Mouse (Mus musculus) left cerebral cortex, postnatal 10 days (tissue): ENCODE results near the gene Prpf40b. TPM values are rescaled to one million over a fixed set of nuclear protein-coding genes. Genes with fewer than 3 reads are reported as not detected.
"Not testable (repeated sequence)": the region's sequence is repeated elsewhere in the genome, so short reads cannot be mapped to it uniquely, and the experiment has no call there.

Source experiments
- DNase-seq, 2 experiments: peaks; one replicate each; pipeline ENCODE4 v3.0.0; 2021 to 2022; ENCODE audit warnings: low spot score in 2 of 2, mixed read lengths in 1 of 2; ENCODE audit errors: extremely low spot score in 1 of 2
- intact Hi-C: fragments of 180-260 bp; cut with DNase I; formaldehyde crosslinking; loops from one replicate; pipeline ENCODE4 v1.15.1; 2025
- total RNA-seq, 2 experiments: library from RNA; stranded (reverse); gene quantifications; 2 replicates each; pipeline ENCODE4 v1.2.3; 2021

Gene Prpf40b
- total RNA-seq = 100 to 1,000 TPM; 101 to 105 TPM

DNA sequence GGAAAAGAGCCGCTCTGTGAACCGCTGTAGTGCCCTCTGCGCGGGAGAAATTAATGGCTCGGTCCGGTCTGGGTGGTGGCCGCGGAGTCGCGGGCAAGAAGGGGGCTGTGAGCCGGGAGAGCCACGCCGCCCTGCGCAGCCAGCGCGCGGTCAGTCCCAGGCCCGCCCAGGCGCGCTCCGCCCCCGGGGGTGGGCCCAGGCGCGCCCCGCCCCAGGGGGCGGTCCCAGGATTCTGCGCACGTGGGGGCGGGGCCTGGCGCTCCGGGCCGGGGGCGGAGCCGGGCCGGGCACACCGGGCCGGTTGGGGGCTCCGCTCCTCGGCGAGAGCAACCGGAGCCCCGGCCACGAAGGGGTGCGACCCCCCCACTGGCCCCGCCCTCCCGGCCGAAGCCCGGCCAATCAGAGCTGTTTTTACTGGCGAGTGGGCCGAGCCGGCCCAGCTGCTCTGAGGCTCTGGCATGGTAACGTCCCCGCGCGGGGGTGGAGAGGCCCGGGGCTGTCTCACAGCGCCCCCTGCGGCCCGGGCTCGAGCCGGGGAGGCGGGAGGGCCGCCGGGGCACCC is at the start of gene Prpf40b:
Gene Prpf40b, plus strand, starts transcription at position 275 of the 562 bp plus-strand sequence.
- intact Hi-C loops = no loop called here
- DNase-seq = peak; percentile 93 to 97

DNA sequence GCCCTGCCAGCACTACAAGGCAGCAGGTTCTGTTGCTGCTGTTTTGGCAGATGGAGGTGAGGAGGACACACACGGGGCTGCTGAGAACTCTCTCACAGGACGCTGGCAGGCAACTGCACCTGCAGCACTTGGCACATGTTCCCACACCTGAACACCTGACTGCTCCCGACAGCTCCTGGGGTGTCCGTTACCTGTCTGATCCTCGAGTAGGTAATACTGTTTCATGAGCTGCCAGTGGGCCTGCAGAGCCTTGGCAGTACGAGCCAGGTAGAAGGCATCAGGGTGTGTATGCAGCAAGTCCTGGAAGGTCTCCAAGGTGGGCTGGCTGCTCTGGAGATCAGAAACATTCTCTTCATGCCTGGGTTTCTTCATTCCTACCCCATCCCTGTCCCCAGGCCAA is 48.2 kb upstream of the Prpf40b start:
- DNase-seq, intact Hi-C loops: not testable (repeated sequence)

DNA sequence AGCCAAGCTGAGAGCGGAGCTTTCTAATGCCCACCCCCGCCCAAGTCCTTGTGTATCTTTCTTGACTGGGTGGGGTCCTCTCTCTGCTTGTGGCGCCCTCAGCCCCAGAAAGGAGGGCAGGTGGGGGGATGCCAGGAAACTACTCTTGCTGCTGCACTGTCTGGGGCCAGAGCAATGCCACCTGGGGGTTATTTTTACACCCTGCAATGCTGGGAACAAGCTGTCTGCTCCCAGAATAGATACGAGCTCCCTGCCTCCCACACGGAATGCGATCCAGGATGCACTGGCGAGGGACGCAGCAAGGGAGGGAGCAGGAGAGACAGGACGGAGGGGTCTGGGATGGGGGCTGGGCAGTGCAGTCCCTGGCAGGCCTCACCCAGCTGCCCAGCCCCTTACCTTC is 45.9 kb upstream of the Prpf40b start:
- intact Hi-C loops = no loop called here
- peak; percentile 67 to 71 for DNase-seq

- intact Hi-C loops = no loop called here
- DNase-seq = no peak
Observed at GRCm38 (mm10) chr15:99249938-99250337, 44.9 kb upstream of the Prpf40b start.

DNA sequence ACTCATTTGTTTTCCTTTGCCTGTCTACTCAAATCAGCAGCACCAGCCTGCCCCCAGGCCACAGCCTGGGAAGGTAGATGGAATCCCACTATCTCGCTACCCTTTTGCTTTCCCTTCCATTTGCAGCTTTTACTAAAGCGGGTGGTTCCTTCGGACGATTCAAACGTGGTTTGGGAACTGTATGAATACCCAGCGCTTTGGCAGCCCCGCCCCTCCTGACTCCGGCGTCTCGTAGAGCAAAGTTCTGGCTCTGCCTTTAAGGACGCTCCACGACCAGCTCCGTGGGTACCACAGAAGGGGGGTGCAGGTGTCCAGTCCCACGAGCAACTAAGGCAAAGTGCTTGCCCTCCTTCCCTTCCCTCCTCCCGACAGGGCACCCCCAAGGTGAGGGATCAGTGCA is 43.8 kb upstream of the Prpf40b start:
- DNase-seq, intact Hi-C loops: not testable (repeated sequence)

DNA sequence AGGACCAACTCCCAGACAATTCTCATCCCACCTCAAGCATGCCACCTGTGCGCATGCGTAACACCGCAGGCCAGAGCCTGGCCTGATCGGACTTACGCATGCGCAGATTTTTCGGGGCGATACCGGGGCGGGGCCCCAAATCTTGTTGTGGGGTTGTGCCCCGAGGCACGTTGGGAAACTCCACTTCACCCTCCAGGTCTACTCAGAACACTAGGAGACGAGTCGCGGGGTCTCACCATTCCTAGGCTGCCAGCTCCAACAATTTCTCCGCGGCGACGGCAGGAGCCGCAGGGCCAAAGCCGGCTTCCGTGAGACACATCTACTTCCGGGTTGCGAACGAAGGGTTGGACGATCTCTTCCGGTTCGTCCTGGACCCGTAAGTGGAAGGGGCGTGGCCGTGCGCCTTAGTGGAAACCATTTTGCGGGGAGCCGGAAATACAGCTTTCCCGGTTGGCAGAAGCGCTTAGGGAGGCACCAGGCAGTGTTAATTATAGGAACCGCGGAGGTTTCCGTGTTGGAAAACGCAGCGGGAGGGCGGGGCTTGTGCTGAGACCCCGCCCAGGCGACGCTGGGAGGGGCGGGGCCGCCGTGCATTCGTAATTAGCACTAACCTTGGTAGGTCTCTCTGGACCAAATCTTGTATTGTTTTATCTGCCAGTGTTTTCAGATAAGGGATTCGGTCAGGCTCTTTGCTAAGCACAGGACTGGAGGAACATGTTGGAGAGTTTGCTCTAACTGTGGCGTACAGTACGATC is 43.1 kb upstream of the Prpf40b start, which contains the start of gene Mcrs1:
Gene Mcrs1, minus strand, starts transcription at position 336 of the 755 bp plus-strand sequence.
- peak; percentile 98 for DNase-seq
- intact Hi-C loops = no loop called here

DNA sequence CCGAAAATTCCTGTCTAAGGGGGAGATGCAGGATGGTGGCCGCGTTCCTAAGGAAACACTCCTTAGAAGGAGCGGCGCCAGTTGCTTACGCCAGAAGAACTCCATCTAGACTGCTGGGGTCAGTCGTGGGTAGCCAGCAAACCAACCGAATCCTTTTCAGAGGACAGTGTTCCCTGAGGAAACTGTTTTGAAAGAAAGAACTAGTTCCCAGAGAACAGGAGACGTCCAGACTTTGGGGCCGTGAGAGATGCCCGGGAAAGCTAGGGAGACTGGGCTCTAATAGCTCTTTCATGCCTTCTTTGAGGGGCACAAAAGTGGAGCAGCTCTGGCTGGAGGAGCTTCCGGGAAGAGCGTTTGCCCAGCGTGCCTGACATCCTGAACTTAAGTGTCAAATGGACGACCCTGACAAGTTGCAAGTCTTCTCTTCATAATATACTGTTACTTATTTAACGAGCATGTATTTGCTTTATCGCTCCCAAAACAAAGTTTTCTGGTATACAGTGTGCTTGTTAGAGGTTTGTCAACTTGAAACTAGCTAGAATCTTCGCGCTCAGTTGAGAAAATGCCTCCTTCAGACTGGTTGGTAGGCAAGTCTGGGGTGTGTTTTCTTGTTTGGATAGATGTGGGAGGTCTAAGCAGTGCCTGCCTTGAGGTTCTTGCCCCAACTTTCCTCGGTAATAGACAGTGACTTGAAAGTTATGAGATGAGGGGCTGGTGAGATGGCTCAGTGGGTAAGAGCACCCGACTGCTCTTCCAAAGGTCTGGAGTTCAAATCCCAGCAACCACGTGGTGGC is 42.3 kb upstream of the Prpf40b start:
- intact Hi-C loops = no loop called here
- peak in 1 of 2 experiments; percentile 80 for DNase-seq

- intact Hi-C loops, DNase-seq: not testable (repeated sequence)
Observed at GRCm38 (mm10) chr15:99253175-99253479, 41.8 kb upstream of the Prpf40b start.

DNA sequence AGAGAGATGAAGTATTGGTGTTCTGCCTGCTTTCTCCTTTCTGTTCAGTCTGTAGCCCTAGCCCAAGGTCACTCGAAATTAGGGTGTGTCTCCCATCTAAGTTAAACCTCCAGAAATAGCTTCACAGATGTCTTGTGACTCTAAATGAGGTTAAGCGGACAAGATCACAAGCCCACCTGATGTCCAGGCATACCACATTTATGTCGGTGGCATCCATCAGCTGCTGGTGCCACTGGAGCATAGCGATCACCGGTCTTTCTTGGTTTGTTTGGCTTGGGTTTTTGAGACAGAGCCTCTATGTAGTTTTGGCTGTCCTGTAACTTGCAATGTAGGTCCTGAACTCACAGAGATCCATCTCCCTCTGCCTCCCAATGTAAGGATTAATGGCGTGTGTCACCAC is 41.1 kb upstream of the Prpf40b start:
- no peak for DNase-seq
- intact Hi-C loops = no loop called here

- no peak for DNase-seq
- intact Hi-C loops = no loop called here
Observed at GRCm38 (mm10) chr15:99254477-99255005, 40.3 kb upstream of the Prpf40b start.

DNA sequence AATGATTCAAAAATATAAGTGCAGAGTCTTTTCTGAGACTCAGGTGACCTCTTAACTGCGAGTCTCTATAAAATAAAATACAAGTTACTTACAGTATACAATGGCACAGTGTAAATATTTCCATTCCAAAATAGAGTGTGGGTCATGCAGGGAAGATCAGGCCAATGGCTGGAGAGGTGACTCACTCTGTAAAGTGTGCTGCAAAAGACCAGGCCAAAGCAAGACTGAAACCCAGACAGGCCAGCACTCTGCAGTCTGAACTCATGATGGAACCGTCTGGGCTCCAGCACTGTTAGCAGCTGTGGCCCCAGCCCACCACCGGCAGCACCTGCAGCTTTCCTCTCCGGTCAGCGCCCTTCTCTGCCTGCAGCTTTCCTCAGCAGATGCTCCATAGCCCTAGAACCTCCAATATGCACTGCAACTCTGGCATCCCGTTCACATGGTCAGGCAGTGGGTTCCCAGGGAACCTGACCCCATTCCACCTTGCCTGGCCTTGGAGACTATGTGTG is 39.6 kb upstream of the Prpf40b start:
- intact Hi-C loops = no loop called here

GRCm38 (mm10) chr15:99259167-99259729 is 35.6 kb upstream of the Prpf40b start:
- intact Hi-C loops = no loop called here

More for the DNA sequence above, 39.6 kb upstream of the Prpf40b start:
- no peak for DNase-seq

DNA sequence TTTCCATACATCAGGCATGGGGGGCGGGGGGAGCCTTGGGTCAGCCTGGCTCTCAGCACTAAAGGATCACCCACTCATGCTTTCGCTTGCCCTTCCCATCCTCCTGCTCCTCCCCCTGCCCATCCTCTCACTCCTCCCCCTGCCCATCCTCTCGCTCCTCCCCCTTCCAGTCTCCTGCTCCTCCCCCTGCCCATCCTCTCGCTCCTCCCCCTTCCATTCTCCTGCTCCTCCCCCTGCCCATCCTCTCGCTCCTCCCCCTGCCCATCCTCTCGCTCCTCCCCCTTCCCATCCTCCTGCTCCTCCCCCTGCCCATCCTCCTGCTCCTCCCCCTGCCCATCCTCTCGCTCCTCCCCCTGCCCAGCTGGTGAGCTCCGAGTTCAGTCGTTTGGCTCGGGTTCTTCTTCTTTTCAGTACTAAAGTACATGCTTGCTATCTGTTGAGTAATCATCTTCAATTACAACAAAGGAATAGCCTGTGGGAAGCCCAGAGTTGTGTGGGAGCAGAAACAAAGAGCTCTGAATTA is 35.1 kb upstream of the Prpf40b start:
- DNase-seq = peak; percentile 46 to 80
- intact Hi-C loops = no loop called here

More at GRCm38 (mm10) chr15:99259167-99259729, 35.6 kb upstream of the Prpf40b start:
- DNase-seq = no peak

DNA sequence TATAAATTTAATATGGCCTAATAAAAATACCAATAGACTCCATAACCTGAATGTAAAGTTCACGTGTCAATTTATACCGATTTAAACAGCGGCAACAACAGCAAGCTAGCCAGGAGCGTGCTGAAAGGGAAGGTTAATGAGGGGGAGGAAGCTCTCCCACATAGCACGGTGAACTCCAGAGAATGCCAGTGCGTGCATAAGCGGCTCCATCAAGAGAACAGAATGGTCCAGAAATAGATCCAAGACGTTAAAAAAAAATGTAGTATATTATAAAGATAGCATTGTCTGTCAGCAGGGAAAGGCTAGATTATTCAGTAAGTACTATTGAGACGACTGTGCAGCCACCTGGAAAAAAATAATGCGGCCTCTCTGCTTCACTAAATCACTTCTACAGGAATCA is 32.2 kb upstream of the Prpf40b start:
- intact Hi-C loops = no loop called here
- DNase-seq = no peak

DNA sequence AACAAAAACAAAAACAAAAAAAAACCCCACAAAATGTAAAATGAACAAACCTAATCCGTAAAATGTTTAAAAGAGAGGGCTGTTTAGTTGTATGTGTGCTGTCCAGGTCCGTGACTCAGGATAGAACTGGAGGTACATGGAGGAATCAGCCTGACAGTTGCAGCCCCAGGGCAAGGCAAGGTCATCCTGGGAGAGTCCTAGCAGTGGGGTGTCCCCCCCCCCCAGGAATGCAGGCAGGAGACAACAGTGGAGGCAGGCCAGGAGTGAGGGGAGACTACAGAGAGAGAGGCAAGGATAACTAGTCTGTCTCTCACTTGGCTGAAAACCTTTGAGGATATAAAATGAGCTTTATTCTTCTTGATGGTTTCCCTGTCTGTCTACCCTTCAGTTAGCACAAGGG is 30.5 kb upstream of the Prpf40b start:
- DNase-seq = no peak
- intact Hi-C loops = no loop called here

DNA sequence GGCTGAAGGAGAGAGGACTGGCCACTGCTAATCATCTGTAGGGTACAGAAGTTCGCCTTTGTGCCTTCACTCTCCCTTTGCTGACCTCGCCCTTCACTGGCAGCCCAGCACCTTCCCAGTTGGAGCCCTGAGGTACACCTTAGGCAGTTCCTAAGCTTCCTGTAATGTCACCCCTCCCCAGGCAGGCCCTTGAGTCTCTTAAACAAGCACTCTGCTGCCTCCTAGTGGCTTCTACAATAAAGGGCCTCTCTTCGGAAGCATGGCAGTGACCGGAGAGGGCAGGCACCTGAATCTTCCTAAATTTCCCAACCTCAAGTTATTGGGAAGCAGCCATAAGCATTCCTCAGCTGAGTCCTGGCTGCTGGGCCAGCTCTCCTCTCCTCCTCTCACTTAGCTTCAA is 29.2 kb upstream of the Prpf40b start:
- peak; percentile 67 to 78 for DNase-seq
- intact Hi-C loops = no loop called here

GRCm38 (mm10) chr15:99276095-99276494 is 18.8 kb upstream of the Prpf40b start:
- intact Hi-C loops = no loop called here
- no peak for DNase-seq

DNA sequence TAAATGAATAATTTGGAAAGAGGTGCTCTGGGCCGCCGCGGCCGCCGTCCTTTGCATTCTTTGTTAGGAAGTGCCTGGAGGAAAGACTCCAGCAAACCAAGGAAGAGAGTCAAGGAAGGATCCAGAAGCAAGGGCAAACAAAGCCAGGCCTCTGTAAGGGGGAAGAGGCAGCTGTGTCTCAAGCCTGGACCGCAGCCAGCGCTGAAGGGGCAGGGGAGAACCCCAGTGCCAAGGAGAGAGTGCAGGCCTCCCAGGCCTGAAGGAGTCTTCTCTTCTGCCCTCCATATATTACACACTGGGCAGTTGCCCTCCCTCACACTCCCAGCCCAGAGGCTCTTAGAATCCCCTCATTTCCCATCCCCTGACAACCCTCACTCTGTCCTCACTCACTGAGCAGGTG is 16.6 kb upstream of the Prpf40b start:
- no peak for DNase-seq
- intact Hi-C loops = no loop called here

- DNase-seq = no peak
- intact Hi-C loops = no loop called here
Observed at GRCm38 (mm10) chr15:99283456-99283855, 11.4 kb upstream of the Prpf40b start.
